In the genomic region with DNA sequence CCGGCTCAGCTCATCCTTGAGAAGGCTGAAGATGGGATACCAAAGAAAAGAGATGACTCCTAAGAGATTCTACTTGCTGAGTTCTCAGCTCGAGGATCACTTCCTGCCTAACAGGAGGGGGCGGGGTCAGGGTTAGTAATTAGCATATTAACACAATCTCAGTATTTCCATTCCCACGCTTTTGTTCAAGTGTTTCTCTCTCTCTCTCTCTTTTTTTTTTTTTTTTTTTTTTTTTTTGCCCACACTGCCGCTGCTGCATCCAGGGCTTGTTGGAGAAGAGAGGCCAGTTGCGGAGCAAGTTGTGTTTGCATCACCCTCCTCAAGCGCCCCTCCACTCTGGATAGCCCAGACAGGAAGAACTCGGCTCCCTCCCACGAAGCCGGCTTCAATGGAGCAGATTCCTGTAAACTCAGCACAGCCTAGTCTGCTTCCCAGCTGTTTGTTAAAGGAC, we compare ENCODE assay signal across 8 mouse cellular contexts. TPM values are rescaled to one million over a fixed set of nuclear protein-coding genes. Genes with fewer than 3 reads are reported as not detected.
A peak's percentile ranks its signal among the peaks of the same experiment; 100 is the strongest.
DNase-seq lines count a peak whose midpoint lies in the region; ATAC-seq and TF ChIP-seq lines count a peak whose summit lies in the region.

No protein-coding gene starts in this region.

- H3K4me2 ChIP-seq in intestine, postnatal 0 days (replicated peaks; ENCODE audit: low read depth): peak overlapping the region; percentile 59

- ATAC-seq in intestine, postnatal 0 days: no peak
- no peak for ATAC-seq in cerebellum, adult (ENCODE audit: insufficient number of reproducible peaks, low FRiP score, low TSS enrichment)

- H3K36me3 ChIP-seq in forebrain, embryonic 10.5 days (replicated peaks): no peaks in the 10 kb centered on the region
- no peaks in the 10 kb centered on the region for H3K36me3 ChIP-seq in intestine, postnatal 0 days (ENCODE audit: control insufficient read depth, insufficient read depth)

- peak overlapping the region; percentile 42 for H3K4me3 ChIP-seq in forebrain, embryonic 10.5 days
- H3K4me3 ChIP-seq in intestine, postnatal 0 days (ENCODE audit: low read depth, low read length): peak overlapping the region; percentile 24

- H3K4me1 ChIP-seq in forebrain, embryonic 10.5 days: peaks cover 29% of the 10 kb centered on the region
- 0 out of 2 replicates have a peak, but pooled peaks cover 5% of the 10 kb centered on the region for H3K4me1 ChIP-seq in intestine, postnatal 0 days (replicated peaks; ENCODE audit: control insufficient read depth, insufficient read depth, low read length)

- H3K27me3 ChIP-seq in forebrain, embryonic 10.5 days (ENCODE audit: poor library complexity, severe bottlenecking): peaks cover 10% of the 10 kb centered on the region
- H3K27me3 ChIP-seq in intestine, postnatal 0 days (replicated peaks; ENCODE audit: control insufficient read depth, insufficient read depth, low read length): no peaks in the 10 kb centered on the region

- H3K9ac ChIP-seq in intestine, postnatal 0 days (ENCODE audit: low read depth, low read length): no peak overlapping the region

- peak overlapping the region; percentile 69 for H3K27ac ChIP-seq in forebrain, embryonic 10.5 days
- H3K27ac ChIP-seq in intestine, postnatal 0 days (ENCODE audit: low read depth, low read length): no peak overlapping the region

- no peaks in the 10 kb centered on the region for H3K9me3 ChIP-seq in forebrain, embryonic 10.5 days
- no peaks in the 10 kb centered on the region for H3K9me3 ChIP-seq in intestine, postnatal 0 days (ENCODE audit: control insufficient read depth)

- no peak for TF ChIP-seq CTCF in intestine, postnatal 0 days (IDR thresholded peaks at IDR 0.05; ENCODE audit: low read depth)

- 10% methylated on average over 10 of the region's 10 CpGs for WGBS in forebrain, embryonic 10.5 days
- WGBS in intestine, postnatal 0 days: 5% methylated on average over 10 of the region's 10 CpGs

- peak; percentile 19 to 25 for DNase-seq in cerebellum, postnatal 10 days
- no peak for DNase-seq in cerebellum, adult 8-10 months
- peak; percentile 24 for DNase-seq in forebrain, embryonic 10.5 days (ENCODE audit: extremely low spot score, low spot score)
- peak; percentile 55 for DNase-seq in lung, postnatal 10 days
- no peak for DNase-seq in urinary bladder, adult 2 months (ENCODE audit: low spot score)
- no peak for DNase-seq in left cerebral cortex, adult 11 months (ENCODE audit: low spot score)

RNA-seq across cellular contexts. Expression of gene Kank4, which starts 27.5 kb away (rescaled TPM):
- polyA plus RNA-seq in forebrain, embryonic 10.5 days (2016; fragmentation: Nextera tagmentation; extraction: Ambion mirVana): 1.4 and 1.6 TPM in 2 replicates
- polyA plus RNA-seq in intestine, postnatal 0 days (2015; fragmentation: Nextera tagmentation; extraction: Ambion mirVana): 0.31 and 0.34 TPM in 2 replicates
- 2.2 TPM in 2 replicates for polyA plus RNA-seq in urinary bladder, adult 2 months (2012; rRNA removed)

RNA-seq across cellular contexts. Expression of gene I0C0044D17Rik, which starts 33.8 kb away (rescaled TPM):
- polyA plus RNA-seq in forebrain, embryonic 10.5 days (2016; fragmentation: Nextera tagmentation; extraction: Ambion mirVana): not detected in 2 replicates
- not detected in 2 replicates for polyA plus RNA-seq in intestine, postnatal 0 days (2015; fragmentation: Nextera tagmentation; extraction: Ambion mirVana)
- polyA plus RNA-seq in urinary bladder, adult 2 months (2012; rRNA removed): not detected in 2 replicates

Comparison
In these comparisons a context has a peak if more than half of its experiments do, and no peak if none do; other contexts are left out.
1. DNase-seq: peak in cerebellum, postnatal 10 days (2 of 2), forebrain, embryonic 10.5 days (single experiment) and lung, postnatal 10 days (single experiment); none in cerebellum, adult 8-10 months (single experiment), urinary bladder, adult 2 months (single experiment) and left cerebral cortex, adult 11 months (single experiment).